Mouse (Mus musculus) monocyte, adult 2 months (primary cell): ENCODE measurements around the gene Olfr358.

Experiments
- DNase-seq, 2 experiments: peaks; one replicate each; pipeline ENCODE4 v3.0.0; 2022; ENCODE audit warnings: low spot score in 2 of 2, low read depth in 1 of 2

Gene Olfr358

GRCm38 (mm10) chr2:37009235-37009634 lies at the start of gene Olfr358:
TSS of gene Olfr358 (minus strand) at chr2:37009335.
- DNase-seq = no peak

- DNase-seq = no peak
These were observed 12.1 kb downstream of the Olfr358 start for GRCm38 (mm10) chr2:36997030-36997429.

GRCm38 (mm10) chr2:36993527-36993926 lies 15.6 kb downstream of the Olfr358 start, which contains the start of gene Olfr357:
TSS of gene Olfr357 (plus strand) at chr2:36993827.
- no peak for DNase-seq
